Mouse (Mus musculus) E14TG2a.4 (cell line): ENCODE measurements around the gene Togaram2.

Experiments used
- H3K27me3 ChIP-seq: 2 replicates; pipeline ENCODE4 v1.6.1; 2014; ENCODE audit warnings: low read length, control low read depth; ENCODE audit not compliant: insufficient read depth
- H3K36me3 ChIP-seq: 2 replicates; pipeline ENCODE4 v1.6.1; 2014; ENCODE audit warnings: low read length, control low read depth; ENCODE audit not compliant: insufficient read depth
- H3K4me1 ChIP-seq: replicated peaks from 2 replicates; pipeline ENCODE4 v1.6.1; 2014; ENCODE audit warnings: low read depth, low read length, control low read depth
- H3K4me3 ChIP-seq: replicated peaks from 2 replicates; pipeline ENCODE4 v1.5.1; 2014; ENCODE audit warnings: mild to moderate bottlenecking, low read length
- H3K9me3 ChIP-seq: 2 replicates; pipeline ENCODE4 v1.6.1; 2014; ENCODE audit warnings: low read length, control low read depth
- CTCF ChIP-seq: conservative IDR thresholded peaks from 2 replicates; pipeline ENCODE4 v1.5.1; 2014; ENCODE audit warnings: low read length
- NANOG ChIP-seq: IDR thresholded peaks from 2 replicates; pipeline ENCODE4 v1.6.1; 2014; ENCODE audit warnings: borderline replicate concordance, low read length, mixed read lengths
- POU5F1 ChIP-seq: IDR thresholded peaks from 2 replicates; pipeline ENCODE4 v1.6.1; 2014; ENCODE audit warnings: low read length, borderline replicate concordance

The Togaram2 gene

GRCm38 (mm10) chr17:71652495-71652894 is 20.6 kb upstream of the Togaram2 start:
- TF ChIP-seq CTCF (no peak), POU5F1 (no peak)
- H3K4me3 ChIP-seq: no peak overlapping the region

DNA sequence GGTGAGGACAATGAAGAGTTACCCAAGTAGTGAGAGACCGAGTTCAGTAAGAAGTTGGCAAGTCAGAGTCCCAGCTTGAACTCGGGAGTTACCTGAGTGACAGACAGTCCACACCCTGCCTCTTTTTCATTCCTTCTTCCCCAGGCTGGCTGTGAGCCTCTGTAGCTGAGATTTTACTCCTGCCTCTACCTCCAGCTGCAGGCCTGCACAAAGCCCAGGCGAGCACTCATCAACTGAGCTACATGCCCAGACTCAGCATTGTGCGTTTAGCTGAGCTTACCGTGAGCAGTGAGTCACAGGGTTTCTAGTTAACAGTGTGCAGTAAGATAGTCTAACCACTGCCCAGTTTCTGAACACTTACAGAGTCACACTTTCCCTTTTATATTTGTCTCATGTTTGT is 20.1 kb upstream of the Togaram2 start:
- Histone ChIP-seq H3K9me3 (no peaks in the 10 kb centered on the region), H3K4me1 (peaks cover 27% of the 10 kb centered on the region), H3K27me3 (no peaks in the 10 kb centered on the region), H3K36me3 (peaks cover 95% of the 10 kb centered on the region), H3K4me3 (no peak overlapping the region)
- no peak for TF ChIP-seq POU5F1
- TF ChIP-seq CTCF: no peak

More at GRCm38 (mm10) chr17:71652495-71652894, 20.6 kb upstream of the Togaram2 start:
- no peaks in the 10 kb centered on the region for H3K27me3 ChIP-seq
- peaks cover 95% of the 10 kb centered on the region for H3K36me3 ChIP-seq
- no peaks in the 10 kb centered on the region for H3K9me3 ChIP-seq
- peaks cover 27% of the 10 kb centered on the region for H3K4me1 ChIP-seq

DNA sequence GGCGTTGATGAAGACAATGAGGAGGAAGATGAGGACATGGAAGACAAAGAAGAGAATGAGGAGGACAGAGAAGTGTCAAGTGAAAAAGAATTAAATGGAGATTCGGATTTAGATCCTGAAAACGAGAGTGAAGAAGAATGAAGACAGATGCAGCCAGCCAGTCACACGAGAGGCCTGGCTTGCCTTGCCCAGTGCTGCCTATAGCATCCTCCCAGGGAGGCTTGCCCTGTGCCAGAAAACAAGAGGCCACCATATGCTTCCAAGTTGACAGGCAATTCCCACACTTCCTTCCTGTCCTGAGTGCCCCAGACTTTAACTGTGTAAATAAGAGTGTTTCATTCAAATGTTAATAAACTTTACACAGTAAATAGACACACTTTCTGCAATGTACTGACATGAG is 15.5 kb upstream of the Togaram2 start:
- Histone ChIP-seq H3K4me1 (peaks cover 29% of the 10 kb centered on the region), H3K9me3 (no peaks in the 10 kb centered on the region), H3K27me3 (no peaks in the 10 kb centered on the region), H3K36me3 (peaks cover 70% of the 10 kb centered on the region), H3K4me3 (no peak overlapping the region)
- TF ChIP-seq POU5F1: no peak
- TF ChIP-seq NANOG: no peak
- no peak for TF ChIP-seq CTCF

DNA sequence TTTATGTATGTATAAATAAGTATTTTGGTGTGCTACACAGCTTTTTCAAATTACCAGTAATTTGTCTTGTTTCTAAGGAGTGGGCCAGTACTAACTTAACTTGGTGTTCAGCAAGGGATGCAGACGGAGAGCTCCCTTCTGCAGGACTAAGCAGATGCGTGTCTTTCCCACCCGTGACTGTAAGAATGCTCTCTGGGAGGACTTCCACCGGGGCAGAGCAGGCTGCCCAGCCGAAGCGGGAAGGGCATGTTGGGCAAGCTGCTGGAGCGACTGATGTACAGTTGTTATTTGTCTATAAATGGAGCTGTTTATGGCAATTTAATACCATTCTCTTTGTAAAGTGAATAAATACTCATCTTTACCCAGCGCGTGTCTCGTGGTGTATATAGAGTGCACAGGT is 14.4 kb upstream of the Togaram2 start:
- no peak overlapping the region for H3K4me3 ChIP-seq
- H3K27me3 ChIP-seq: peaks cover 3% of the 10 kb centered on the region
- no peak for TF ChIP-seq NANOG
- no peak for TF ChIP-seq POU5F1
- TF ChIP-seq CTCF: no peak
- peaks cover 24% of the 10 kb centered on the region for H3K4me1 ChIP-seq
- no peaks in the 10 kb centered on the region for H3K9me3 ChIP-seq
- peaks cover 61% of the 10 kb centered on the region for H3K36me3 ChIP-seq

DNA sequence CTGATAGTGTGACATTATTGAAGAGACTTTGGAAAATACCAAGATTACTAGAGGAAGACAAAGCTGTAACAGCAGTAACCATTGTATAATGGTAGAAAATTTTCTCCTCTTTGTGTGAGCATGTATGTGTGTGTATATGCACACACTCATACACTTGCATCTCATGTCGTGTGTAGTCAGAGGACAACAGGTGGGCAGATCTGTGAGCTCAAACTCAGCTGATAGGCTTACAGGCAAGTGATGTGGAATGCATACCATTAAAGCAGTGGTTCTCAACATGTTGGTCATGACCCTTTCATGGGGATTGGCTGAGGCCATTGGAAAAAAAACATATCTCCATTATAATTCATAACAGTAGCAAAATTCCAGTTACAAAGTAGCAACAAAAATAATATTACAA is 12.7 kb upstream of the Togaram2 start:
- Histone ChIP-seq H3K36me3 (peaks cover 44% of the 10 kb centered on the region), H3K4me1 (peaks cover 24% of the 10 kb centered on the region), H3K4me3 (no peak overlapping the region), H3K9me3 (no peaks in the 10 kb centered on the region), H3K27me3 (peaks cover 8% of the 10 kb centered on the region)
- TF ChIP-seq NANOG: no peak
- TF ChIP-seq CTCF: no peak
- TF ChIP-seq POU5F1: no peak

GRCm38 (mm10) chr17:71662751-71663250 is 10.3 kb upstream of the Togaram2 start:
- H3K27me3 ChIP-seq: peaks cover 8% of the 10 kb centered on the region
- no peaks in the 10 kb centered on the region for H3K9me3 ChIP-seq
- peaks cover 24% of the 10 kb centered on the region for H3K4me1 ChIP-seq
- H3K4me3 ChIP-seq: peak overlapping the region; percentile 62
- peaks cover 20% of the 10 kb centered on the region for H3K36me3 ChIP-seq
- TF ChIP-seq CTCF: peak; percentile 28
- no peak for TF ChIP-seq NANOG

- H3K9me3 ChIP-seq: no peaks in the 10 kb centered on the region
- peaks cover 13% of the 10 kb centered on the region for H3K36me3 ChIP-seq
- no peak overlapping the region for H3K4me3 ChIP-seq
- peaks cover 8% of the 10 kb centered on the region for H3K27me3 ChIP-seq
- TF ChIP-seq POU5F1 (no peak), CTCF (no peak), NANOG (no peak)
- H3K4me1 ChIP-seq: peaks cover 24% of the 10 kb centered on the region
Measured at GRCm38 (mm10) chr17:71663491-71663890, 9.6 kb upstream of the Togaram2 start.

DNA sequence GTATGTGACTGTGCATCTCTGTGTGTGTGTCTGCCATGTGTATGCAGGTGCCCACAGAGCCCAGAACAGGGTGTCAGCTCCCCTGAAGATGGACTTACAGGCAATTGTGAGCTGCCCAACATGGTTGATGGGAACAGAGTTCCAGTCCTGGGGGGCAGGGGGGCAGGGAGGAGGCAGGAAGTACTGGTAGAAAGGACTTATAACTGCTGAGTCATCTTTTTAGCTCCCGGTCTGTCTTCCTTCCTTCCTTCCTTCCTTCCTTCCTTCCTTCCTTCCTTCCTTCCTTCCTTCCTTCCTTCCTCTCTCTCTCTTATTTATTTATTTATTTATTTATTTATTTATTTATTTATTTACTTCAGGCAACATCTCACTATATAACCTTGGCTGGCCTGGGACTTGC is 8.9 kb upstream of the Togaram2 start:
- Histone ChIP-seq H3K36me3 (peaks cover 7% of the 10 kb centered on the region), H3K4me3 (no peak overlapping the region), H3K4me1 (peaks cover 21% of the 10 kb centered on the region), H3K27me3 (peaks cover 8% of the 10 kb centered on the region), H3K9me3 (no peaks in the 10 kb centered on the region)
- TF ChIP-seq CTCF (no peak), NANOG (no peak), POU5F1 (no peak)

DNA sequence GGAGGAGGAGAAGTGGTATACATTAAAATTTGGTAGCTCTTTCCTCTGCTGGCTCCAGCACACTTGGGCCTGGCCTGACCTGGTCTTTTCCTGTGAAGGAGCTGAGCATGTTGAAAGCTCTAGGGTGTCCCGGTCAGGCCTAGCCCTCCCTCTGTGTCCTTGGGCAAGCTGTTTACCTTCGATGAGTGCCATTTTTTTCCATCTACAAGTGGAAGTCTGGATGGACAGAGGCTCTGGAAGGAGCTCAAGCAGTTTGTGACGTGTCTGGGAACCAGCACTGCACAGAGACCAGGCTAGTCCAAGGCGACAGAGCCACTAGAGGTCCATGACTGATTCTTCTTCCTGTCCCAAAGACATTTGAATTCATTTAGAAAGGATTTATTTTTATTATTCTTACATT is 7.9 kb upstream of the Togaram2 start:
- TF ChIP-seq POU5F1 (no peak), CTCF (no peak), NANOG (no peak)
- no peak overlapping the region for H3K4me3 ChIP-seq
- peaks cover 8% of the 10 kb centered on the region for H3K27me3 ChIP-seq
- no peaks in the 10 kb centered on the region for H3K36me3 ChIP-seq
- no peaks in the 10 kb centered on the region for H3K9me3 ChIP-seq
- H3K4me1 ChIP-seq: peaks cover 21% of the 10 kb centered on the region
